Mouse (Mus musculus): ENCODE measurements around the gene Anks1. TPM values are rescaled to one million over a fixed set of nuclear protein-coding genes. Genes with fewer than 3 reads are reported as not detected.

Gene Anks1
- polyA plus RNA-seq, 1 experiment from 2014 or later: 14.4 TPM

GRCm38 (mm10) chr17:28050210-28050609 lies 141.1 kb downstream of the Anks1 start:
- peaks cover 10% of the 10 kb centered on the region for H3K4me1 ChIP-seq
- H3K27me3 ChIP-seq: no peaks in the 10 kb centered on the region
- no peak for ATAC-seq (replicated peaks; ENCODE audit: low FRiP score)
- H3K4me2 ChIP-seq: no peak overlapping the region
- no peak overlapping the region for H3K4me3 ChIP-seq (replicated peaks)
- no peak overlapping the region for H3K9ac ChIP-seq
- peaks cover 60% of the 10 kb centered on the region for H3K36me3 ChIP-seq
- WGBS: 91% methylated on average over 8 of the region's 8 CpGs
- H3K27ac ChIP-seq: no peak overlapping the region
- H3K9me3 ChIP-seq (replicated peaks): no peaks in the 10 kb centered on the region

- peak; percentile 41; the same call in 1 of the 2 replicates for ATAC-seq (replicated peaks; ENCODE audit: low FRiP score)
- WGBS: 62% methylated on average over 21 of the region's 21 CpGs
- peaks cover 59% of the 10 kb centered on the region for H3K36me3 ChIP-seq
Measured at GRCm38 (mm10) chr17:28052293-28052863, 143.3 kb downstream of the Anks1 start.

GRCm38 (mm10) chr17:28058346-28058745 lies 149.2 kb downstream of the Anks1 start:
- Histone ChIP-seq H3K4me2 (no peak overlapping the region), H3K9ac (no peak overlapping the region), H3K4me3 (replicated peaks) (no peak overlapping the region), H3K36me3 (peaks cover 72% of the 10 kb centered on the region), H3K27me3 (no peaks in the 10 kb centered on the region), H3K9me3 (replicated peaks) (no peaks in the 10 kb centered on the region), H3K27ac (no peak overlapping the region), H3K4me1 (peaks cover 7% of the 10 kb centered on the region; the same call in 1 of the 2 replicates)
- no peak for ATAC-seq (replicated peaks; ENCODE audit: low FRiP score)
- WGBS: 78% methylated on average over 13 of the region's 13 CpGs

More at GRCm38 (mm10) chr17:28052293-28052863, 143.3 kb downstream of the Anks1 start:
- no peak overlapping the region for H3K4me2 ChIP-seq
- no peak overlapping the region for H3K9ac ChIP-seq
- no peak overlapping the region for H3K4me3 ChIP-seq (replicated peaks)
- no peaks in the 10 kb centered on the region for H3K9me3 ChIP-seq (replicated peaks)
- peak overlapping the region; percentile 37; the same call in 1 of the 2 replicates for H3K27ac ChIP-seq
- H3K4me1 ChIP-seq: peaks cover 10% of the 10 kb centered on the region
- no peaks in the 10 kb centered on the region for H3K27me3 ChIP-seq

GRCm38 (mm10) chr17:28060681-28061080 lies 151.6 kb downstream of the Anks1 start:
- H3K9me3 ChIP-seq (replicated peaks): no peaks in the 10 kb centered on the region
- H3K36me3 ChIP-seq: peaks cover 53% of the 10 kb centered on the region
- no peak overlapping the region for H3K27ac ChIP-seq
- H3K4me1 ChIP-seq: peaks cover 7% of the 10 kb centered on the region; the same call in 1 of the 2 replicates
- no peak overlapping the region for H3K9ac ChIP-seq
- WGBS: 91% methylated on average over 11 of the region's 11 CpGs
- no peak overlapping the region for H3K4me2 ChIP-seq
- no peak for ATAC-seq (replicated peaks; ENCODE audit: low FRiP score)
- no peaks in the 10 kb centered on the region for H3K27me3 ChIP-seq
- H3K4me3 ChIP-seq (replicated peaks): no peak overlapping the region

- H3K9ac ChIP-seq: no peak overlapping the region
- no peak overlapping the region for H3K27ac ChIP-seq
- H3K36me3 ChIP-seq: peaks cover 53% of the 10 kb centered on the region
- H3K9me3 ChIP-seq (replicated peaks): no peaks in the 10 kb centered on the region
- ATAC-seq (replicated peaks; ENCODE audit: low FRiP score): no peak
- peaks cover 7% of the 10 kb centered on the region; the same call in 1 of the 2 replicates for H3K4me1 ChIP-seq
- no peak overlapping the region for H3K4me3 ChIP-seq (replicated peaks)
- H3K4me2 ChIP-seq: no peak overlapping the region
- WGBS: 50% methylated on average over 7 of the region's 7 CpGs
- H3K27me3 ChIP-seq: no peaks in the 10 kb centered on the region
Measured at GRCm38 (mm10) chr17:28061472-28061871, 152.4 kb downstream of the Anks1 start.

- Histone ChIP-seq H3K27ac (no peak overlapping the region), H3K4me2 (no peak overlapping the region), H3K9ac (no peak overlapping the region; the same call in 1 of the 2 replicates), H3K36me3 (peaks cover 43% of the 10 kb centered on the region), H3K4me3 (replicated peaks) (no peak overlapping the region), H3K27me3 (no peaks in the 10 kb centered on the region), H3K4me1 (peaks cover 6% of the 10 kb centered on the region; the same call in 1 of the 2 replicates), H3K9me3 (replicated peaks) (no peaks in the 10 kb centered on the region)
- no peak for ATAC-seq (replicated peaks; ENCODE audit: low FRiP score)
- 90% methylated on average over 7 of the region's 7 CpGs for WGBS
Measured at GRCm38 (mm10) chr17:28062710-28063109, 153.6 kb downstream of the Anks1 start.

GRCm38 (mm10) chr17:28063163-28063562 lies 154.1 kb downstream of the Anks1 start:
- Histone ChIP-seq H3K36me3 (peaks cover 38% of the 10 kb centered on the region), H3K4me3 (replicated peaks) (no peak overlapping the region), H3K27ac (no peak overlapping the region), H3K9ac (no peak overlapping the region; the same call in 1 of the 2 replicates), H3K4me2 (no peak overlapping the region), H3K9me3 (replicated peaks) (no peaks in the 10 kb centered on the region), H3K4me1 (peaks cover 1% of the 10 kb centered on the region; the same call in 1 of the 2 replicates), H3K27me3 (no peaks in the 10 kb centered on the region)
- WGBS: 85% methylated on average over 6 of the region's 6 CpGs
- ATAC-seq (replicated peaks; ENCODE audit: low FRiP score): no peak

- 77% methylated on average over 4 of the region's 4 CpGs for WGBS
- peaks cover 7% of the 10 kb centered on the region for H3K4me1 ChIP-seq
Measured at GRCm38 (mm10) chr17:28067303-28067702, 158.2 kb downstream of the Anks1 start.

GRCm38 (mm10) chr17:28069446-28069845 lies 160.3 kb downstream of the Anks1 start:
- no peak overlapping the region for H3K9ac ChIP-seq
- no peak overlapping the region for H3K4me2 ChIP-seq
- peak; percentile 29; the same call in 1 of the 2 replicates for ATAC-seq (replicated peaks; ENCODE audit: low FRiP score)
- no peaks in the 10 kb centered on the region for H3K36me3 ChIP-seq
- no peak overlapping the region for H3K4me3 ChIP-seq (replicated peaks)
- 12% methylated on average over 12 of the region's 12 CpGs for WGBS
- H3K4me1 ChIP-seq: peaks cover 7% of the 10 kb centered on the region
- no peak overlapping the region for H3K27ac ChIP-seq
- H3K27me3 ChIP-seq: no peaks in the 10 kb centered on the region
- H3K9me3 ChIP-seq (replicated peaks): 0 out of 2 replicates have a peak, but pooled peaks cover 3% of the 10 kb centered on the region

More at GRCm38 (mm10) chr17:28067303-28067702, 158.2 kb downstream of the Anks1 start:
- no peak overlapping the region for H3K4me3 ChIP-seq (replicated peaks)
- ATAC-seq (replicated peaks; ENCODE audit: low FRiP score): no peak
- no peaks in the 10 kb centered on the region for H3K27me3 ChIP-seq
- H3K9me3 ChIP-seq (replicated peaks): 0 out of 2 replicates have a peak, but pooled peaks cover 3% of the 10 kb centered on the region
- no peak overlapping the region for H3K4me2 ChIP-seq
- no peak overlapping the region for H3K27ac ChIP-seq
- H3K9ac ChIP-seq: no peak overlapping the region
- H3K36me3 ChIP-seq: peaks cover 6% of the 10 kb centered on the region; the same call in 1 of the 2 replicates

- no peak for ATAC-seq (replicated peaks; ENCODE audit: low FRiP score)
- Histone ChIP-seq H3K4me1 (peaks cover 7% of the 10 kb centered on the region), H3K27ac (no peak overlapping the region), H3K9me3 (replicated peaks) (0 out of 2 replicates have a peak, but pooled peaks cover 3% of the 10 kb centered on the region), H3K4me3 (replicated peaks) (no peak overlapping the region), H3K4me2 (no peak overlapping the region), H3K9ac (no peak overlapping the region), H3K36me3 (no peaks in the 10 kb centered on the region), H3K27me3 (no peaks in the 10 kb centered on the region)
- 89% methylated on average over 13 of the region's 13 CpGs for WGBS
Measured at GRCm38 (mm10) chr17:28070256-28070655, 161.2 kb downstream of the Anks1 start.

GRCm38 (mm10) chr17:28072730-28073129 lies 163.6 kb downstream of the Anks1 start:
- Histone ChIP-seq H3K27me3 (no peaks in the 10 kb centered on the region), H3K36me3 (no peaks in the 10 kb centered on the region), H3K27ac (no peak overlapping the region), H3K4me2 (no peak overlapping the region), H3K9ac (no peak overlapping the region), H3K9me3 (replicated peaks) (0 out of 2 replicates have a peak, but pooled peaks cover 3% of the 10 kb centered on the region), H3K4me3 (replicated peaks) (no peak overlapping the region), H3K4me1 (peaks cover 7% of the 10 kb centered on the region)
- no peak for ATAC-seq (replicated peaks; ENCODE audit: low FRiP score)
- WGBS: 73% methylated on average over 2 of the region's 2 CpGs

- peaks cover 8% of the 10 kb centered on the region for H3K4me1 ChIP-seq
- H3K9me3 ChIP-seq (replicated peaks): 0 out of 2 replicates have a peak, but pooled peaks cover 3% of the 10 kb centered on the region
- H3K4me2 ChIP-seq: no peak overlapping the region
- ATAC-seq (replicated peaks; ENCODE audit: low FRiP score): no peak
- no peaks in the 10 kb centered on the region for H3K27me3 ChIP-seq
- no peak overlapping the region for H3K4me3 ChIP-seq (replicated peaks)
- H3K36me3 ChIP-seq: no peaks in the 10 kb centered on the region
- WGBS: 62% methylated on average over 7 of the region's 7 CpGs
- H3K27ac ChIP-seq: no peak overlapping the region
- H3K9ac ChIP-seq: no peak overlapping the region
Measured at GRCm38 (mm10) chr17:28074486-28074885, 165.4 kb downstream of the Anks1 start.

Data from kidney, embryonic 15.5 days (tissue).